Mouse (Mus musculus) heart, postnatal 0 days (tissue): ENCODE measurements at regions not wholly inside any gene's neighbourhood (a gene's known extent, or its start where the extent isn't known, plus 50 kb on each side); places are given as distances from the start of the nearest gene placed in this dataset.

ENCODE experiments used
- CTCF ChIP-seq: IDR thresholded peaks from 2 replicates; pipeline ENCODE4 v1.5.1; 2016; ENCODE audit warnings: antibody characterized with exemption, control low read depth, low read depth
- EP300 ChIP-seq: IDR thresholded peaks from 2 replicates; pipeline ENCODE4 v1.6.1; 2016; ENCODE audit warnings: antibody characterized with exemption, low read depth

DNA sequence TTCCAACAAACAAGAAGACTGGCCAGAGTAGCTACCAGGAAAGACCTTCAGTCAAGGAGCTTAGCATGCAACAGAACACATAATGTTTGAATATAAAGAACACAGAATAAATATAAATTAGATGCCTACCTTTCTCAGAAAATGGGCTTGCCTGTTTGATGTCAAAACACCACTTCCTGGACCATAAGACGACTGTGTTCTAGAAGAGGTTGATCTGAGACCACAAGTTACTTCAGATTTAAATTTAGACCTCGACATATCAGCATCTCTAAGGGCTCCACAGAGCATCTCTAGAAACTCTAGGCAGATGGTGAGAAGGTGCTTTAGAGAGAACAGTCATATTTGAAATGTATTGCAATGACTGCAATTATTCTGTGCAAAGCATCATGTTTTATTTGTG, 322.9 kb upstream of the Slc24a5 start:
- no peak for TF ChIP-seq EP300
- TF ChIP-seq CTCF: no peak
